Mouse (Mus musculus) erythroblast, adult 5-6 weeks (primary cell): Measurements from ENCODE around the gene Gm19426. TPM values are rescaled to one million over a fixed set of nuclear protein-coding genes. Genes with fewer than 3 reads are reported as not detected.

Experiments
- ATAC-seq: replicated peaks from 2 replicates; pipeline ENCODE4 v1.8.0; 2016; ENCODE audit warnings: moderate number of reproducible peaks, mild to moderate bottlenecking, moderate TSS enrichment, inconsistent platforms; ENCODE audit not compliant: poor library complexity, low FRiP score, severe bottlenecking
- total RNA-seq, 2 experiments: library from RNA; stranded (forward) in 1 of 2; stranded (reverse) in 1 of 2; fragments of 150-400 nt in 1 of 2; fragments of 200-764, 138-1000 nt in 1 of 2; gene quantifications; 2 replicates each; pipeline versions ENCODE4 v1.2.3 to v1.2.4; 2015 to 2017; ENCODE audit warnings: low replicate concordance in 2 of 2

Gene Gm19426
- total RNA-seq (2015; ENCODE audit: low replicate concordance), result not detected in 2 replicates
- not detected in 2 replicates for total RNA-seq (2017; ENCODE audit: low replicate concordance)

DNA sequence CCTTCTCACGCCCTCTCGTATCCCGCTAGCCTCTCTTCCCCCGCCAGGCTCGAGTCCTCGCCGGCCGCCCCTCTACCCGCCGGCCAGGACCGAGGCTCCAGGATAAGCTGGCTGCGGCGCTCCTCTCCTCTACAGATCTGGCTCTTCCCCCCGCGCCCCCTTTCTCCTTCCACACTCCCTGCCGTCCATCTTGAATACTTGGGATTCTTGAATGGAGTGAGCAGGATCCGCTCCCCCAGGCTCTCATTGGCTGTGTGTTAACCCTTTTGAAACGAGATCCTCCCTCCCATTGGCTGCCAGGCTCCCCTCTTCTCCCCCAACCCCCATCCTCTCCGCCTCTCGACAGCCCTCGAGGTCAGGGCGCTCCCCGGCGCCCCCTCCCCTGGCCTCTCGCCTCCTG, at the start of gene Gm19426:
Gene Gm19426 (minus strand): TSS at position 95 of the 400 bp plus-strand sequence.
- ATAC-seq, result no peak

DNA sequence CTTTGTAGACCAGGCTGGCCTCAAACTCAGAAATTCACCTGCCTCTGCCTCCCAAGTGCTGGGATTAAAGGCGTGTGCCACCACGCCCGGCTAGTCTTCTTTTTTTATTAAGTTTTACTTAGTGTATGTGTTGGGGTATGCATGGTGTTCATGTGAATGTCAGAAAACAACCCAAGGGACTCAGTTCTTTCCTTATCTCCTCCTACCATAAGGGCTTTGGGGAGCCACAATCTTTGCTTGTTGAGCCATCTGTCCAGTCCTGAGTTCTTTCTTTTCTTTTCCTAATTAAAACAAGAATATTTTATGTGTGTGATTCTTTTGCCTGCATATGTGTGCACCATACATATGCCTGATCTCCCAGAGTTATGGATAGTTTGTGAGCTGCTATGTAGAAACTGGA, 49.7 kb upstream of the Gm19426 start:
- peak; percentile 80 for ATAC-seq

DNA sequence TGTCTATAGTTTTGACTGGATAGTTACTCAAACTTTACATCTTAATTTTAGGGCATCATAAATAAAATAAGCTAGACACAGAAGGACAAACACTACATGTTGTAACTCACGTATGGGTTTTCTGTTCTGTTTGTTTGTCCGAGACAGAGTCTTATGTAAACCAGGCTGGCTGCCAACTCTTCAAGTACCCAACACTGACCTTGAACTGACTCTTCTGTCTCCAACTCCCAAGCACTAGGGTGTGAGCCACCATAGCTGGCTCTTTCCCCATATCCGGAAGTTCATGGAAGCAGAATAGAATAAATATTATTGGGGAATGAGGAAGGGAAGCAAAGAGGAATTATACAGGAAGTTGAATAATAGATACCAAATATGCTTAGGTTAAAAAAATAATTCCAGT, 49.1 kb upstream of the Gm19426 start:
- no peak; the same call in 1 of the 2 replicates for ATAC-seq

DNA sequence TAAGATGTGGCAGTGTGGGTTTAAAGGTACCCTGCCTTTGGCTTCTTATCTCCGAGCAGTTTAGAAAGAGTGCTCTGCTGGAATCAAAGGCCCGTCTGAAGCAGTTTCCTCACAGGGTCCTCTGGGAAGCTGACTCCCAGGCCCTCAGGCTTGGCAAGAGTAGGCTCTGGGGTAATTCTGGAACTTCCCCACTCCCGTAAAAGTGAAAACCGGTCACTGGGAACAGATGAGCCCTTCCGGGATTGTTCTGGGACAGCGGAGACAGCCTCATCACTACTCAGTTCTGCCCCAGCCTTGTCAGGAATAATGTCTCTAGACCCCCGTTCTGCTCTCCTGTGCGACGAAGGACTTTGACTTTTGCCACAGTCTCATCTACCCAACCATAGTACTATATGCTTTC, 47.0 kb upstream of the Gm19426 start:
- ATAC-seq, result no peak

DNA sequence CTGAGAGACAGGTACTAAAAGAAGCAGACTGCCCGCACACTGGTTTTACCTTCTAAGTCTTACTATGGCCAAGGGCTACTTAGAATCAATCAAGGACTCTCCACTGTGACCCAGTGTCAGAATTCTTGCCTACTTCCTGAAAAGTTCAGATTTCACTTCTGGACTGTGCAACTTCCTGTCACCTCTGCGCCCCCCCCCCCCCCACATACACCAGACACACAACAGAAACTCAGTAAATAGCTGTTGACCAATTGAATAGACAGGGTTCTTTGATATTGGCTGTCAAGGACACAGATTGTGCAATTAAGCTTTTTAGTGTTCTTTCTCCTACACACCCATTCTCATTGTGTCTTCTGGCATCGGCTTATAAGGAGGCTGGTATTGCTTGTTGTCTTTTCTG, 44.9 kb upstream of the Gm19426 start:
- ATAC-seq, result no peak

DNA sequence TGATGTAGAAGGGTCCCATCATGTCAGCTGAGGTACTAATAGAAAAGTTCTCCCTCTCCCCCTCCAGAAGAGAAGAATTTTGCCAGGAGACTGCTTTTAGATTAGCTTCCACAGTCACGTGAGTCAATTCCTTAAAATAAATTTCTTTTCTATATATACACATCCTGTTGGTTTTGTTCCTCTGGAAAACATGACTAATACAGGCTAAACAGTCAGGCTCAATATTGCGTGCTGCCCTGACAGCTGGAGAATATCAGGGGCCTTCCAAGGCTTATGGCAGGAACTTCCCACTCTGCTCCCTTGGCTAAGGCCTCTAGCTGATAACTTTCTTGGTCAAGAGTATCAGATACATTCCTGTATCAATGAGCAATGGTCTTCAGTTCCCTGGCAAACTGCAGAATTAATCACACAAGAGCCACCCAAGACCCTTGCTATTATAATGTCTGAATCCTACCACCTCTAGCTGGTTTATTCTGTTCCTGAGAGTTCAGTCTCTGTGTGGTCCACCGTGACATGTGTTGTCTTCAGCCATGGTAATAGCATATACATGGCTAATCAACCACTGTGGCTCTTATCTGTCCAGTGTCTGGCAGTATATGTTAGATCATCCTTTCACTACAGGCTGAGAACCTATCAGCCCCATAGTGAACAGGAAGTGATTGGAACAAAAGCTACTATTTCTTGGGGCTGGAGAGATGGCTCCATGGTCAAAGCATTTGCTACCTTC, 40.5 kb upstream of the Gm19426 start:
- ATAC-seq, result no peak

DNA sequence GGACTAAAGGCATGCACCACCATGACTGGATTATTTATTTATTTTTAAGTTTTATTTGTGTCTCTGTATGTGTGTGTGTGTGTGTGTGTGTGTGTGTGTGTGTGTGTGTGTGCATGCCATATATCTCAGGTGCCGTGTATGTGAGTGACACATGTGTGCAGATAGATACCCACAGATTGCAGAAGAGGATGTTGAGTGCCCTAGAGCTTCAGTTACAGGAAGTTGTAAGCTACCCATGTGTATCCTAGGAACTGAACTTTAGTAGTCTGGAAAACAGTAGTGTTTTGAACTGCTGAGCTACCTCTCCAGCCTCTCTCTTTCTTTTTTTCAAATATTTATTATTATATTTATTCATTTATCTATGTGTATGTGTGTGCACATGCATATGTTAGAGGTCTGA, 39.9 kb upstream of the Gm19426 start:
- ATAC-seq, result no peak

DNA sequence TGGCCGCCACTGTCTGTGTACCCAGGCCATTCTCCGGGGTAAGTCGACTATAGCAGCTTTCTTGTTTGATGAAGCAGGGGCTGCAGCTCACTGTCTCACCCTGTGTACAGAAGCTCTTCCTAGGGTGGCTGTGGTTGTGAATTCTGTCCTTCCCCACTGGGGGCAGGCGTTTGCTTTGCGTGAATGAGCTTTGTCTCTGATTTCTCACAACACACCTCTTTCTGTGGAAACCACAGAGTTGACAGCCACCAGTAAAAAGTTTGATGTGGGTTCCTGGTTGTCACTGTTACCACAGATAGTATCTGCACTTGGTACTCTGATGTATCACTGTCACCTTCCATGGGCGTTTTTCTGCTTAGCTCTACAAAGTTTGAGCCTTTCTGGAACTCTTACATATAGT, 35.8 kb upstream of the Gm19426 start:
- peak; percentile 87 for ATAC-seq

DNA sequence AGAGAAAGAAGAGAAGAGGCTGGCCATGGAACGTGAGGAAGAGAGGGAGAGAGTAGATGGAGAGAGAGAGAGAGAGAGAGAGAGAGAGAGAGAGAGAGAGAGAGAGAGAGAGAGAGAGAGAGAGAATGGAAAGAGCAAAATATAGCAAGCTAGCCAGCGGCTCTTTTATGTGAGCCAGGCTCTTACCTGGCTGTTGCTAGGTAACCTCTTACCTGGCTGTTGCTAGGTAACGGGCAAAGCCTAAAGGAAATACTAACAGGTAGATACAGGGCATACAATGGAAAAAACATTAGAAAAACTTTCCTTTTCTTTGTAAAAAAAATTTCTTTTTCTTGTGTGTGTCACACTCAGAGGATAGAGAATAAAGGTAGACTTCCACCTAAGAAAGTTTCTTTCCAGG, 34.3 kb upstream of the Gm19426 start:
- no peak for ATAC-seq

DNA sequence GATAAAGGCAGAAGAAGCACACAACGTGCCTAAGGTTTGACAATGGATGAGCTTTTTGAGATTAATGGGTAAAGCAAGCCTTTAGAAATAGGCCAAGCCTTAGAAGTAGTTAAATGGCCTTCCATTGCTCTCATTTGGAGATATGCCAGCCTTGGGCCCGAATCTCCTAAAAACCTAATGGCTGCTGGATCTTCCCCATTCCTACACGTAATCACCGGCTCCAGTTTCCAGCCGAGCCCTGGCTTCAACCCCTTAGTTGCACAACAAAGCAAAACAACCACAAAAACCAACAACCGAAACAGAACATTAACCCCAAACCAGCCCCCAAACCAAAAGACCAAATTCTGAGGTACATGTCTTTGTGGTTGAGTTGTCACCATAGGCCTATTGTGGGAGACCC, 32.2 kb upstream of the Gm19426 start:
- no peak for ATAC-seq

DNA sequence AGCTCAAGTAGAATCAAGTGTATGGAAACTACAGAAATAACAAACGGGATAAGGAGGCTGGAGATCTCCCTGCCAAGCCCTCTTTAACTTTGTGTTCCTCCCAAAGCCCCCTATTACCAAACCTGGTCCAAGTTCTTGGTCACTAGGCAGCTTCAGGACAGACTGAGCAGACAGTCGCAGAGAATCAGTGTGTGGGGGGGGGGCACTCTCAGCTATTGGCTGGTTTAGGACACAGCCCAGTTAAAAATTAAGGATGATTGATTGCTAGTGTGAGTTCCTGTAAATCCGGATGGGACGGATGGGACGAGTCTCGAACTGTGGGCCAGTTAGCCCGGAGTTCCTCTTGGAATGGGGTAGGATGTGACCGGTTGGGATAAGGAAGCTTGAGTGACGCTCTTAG, 31.8 kb upstream of the Gm19426 start, which contains the start of gene Serping1:
Gene Serping1 (minus strand): TSS at position 204 of the 400 bp plus-strand sequence.
- no peak for ATAC-seq

DNA sequence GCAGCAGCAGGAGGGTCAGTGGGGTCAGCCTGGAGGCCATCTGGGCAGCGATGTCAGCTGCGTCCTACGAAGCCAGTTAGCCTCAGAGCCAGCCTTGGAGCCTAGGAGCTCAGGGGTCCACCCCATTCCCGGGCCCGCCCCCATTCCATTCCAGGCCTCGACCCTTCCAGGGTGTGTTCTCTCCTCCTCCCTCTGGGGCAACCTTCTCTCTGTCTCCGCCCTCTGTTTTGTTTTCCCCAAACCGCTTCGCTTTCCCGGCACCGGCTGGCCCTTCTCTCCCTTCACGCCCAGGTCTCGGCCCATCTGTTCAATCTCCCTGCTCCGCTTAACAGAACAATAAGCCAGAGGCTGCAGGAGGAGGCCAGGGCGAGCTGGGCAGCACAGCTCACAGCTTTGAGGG, 31.3 kb upstream of the Gm19426 start:
- ATAC-seq, result no peak

DNA sequence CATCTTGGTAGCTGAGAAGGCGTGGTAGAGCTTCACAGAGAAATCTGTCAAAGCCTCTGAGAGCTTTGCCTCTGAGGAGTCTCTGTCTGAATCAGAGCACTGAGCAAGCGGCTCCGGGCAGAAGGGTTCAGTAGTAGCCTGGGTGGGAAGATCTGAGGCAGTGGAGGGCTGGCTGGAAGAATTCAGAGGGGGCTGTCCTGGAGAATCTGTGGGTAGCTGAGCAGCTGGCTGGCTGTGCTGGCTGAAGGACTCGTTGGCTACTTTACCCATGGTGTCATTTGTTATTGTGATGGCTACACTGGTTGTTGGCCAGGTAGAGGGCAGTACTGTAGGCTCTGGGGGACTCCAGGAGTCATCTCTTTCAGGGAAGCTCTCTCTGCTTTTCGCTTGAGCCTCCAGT, 29.7 kb upstream of the Gm19426 start:
- ATAC-seq, result no peak

DNA sequence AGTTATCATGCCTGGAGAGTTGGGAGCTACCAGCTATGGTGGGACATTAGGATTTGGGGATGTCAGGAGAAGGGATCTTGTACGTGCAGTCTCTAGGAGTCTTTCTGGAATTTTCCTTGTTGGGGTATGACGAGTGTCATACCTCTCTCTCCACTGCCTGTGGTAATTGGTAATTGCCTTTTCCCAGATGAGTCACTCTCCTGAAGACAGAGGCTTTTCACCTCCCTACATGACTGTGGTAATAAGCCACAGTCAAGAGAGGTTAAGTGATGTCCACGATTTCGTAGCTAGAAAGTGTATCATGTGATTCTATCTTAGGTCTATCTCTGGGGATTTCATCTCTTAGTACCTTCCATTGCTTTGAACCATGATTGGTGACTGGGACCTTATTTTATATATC, 29.0 kb upstream of the Gm19426 start:
- no peak for ATAC-seq

DNA sequence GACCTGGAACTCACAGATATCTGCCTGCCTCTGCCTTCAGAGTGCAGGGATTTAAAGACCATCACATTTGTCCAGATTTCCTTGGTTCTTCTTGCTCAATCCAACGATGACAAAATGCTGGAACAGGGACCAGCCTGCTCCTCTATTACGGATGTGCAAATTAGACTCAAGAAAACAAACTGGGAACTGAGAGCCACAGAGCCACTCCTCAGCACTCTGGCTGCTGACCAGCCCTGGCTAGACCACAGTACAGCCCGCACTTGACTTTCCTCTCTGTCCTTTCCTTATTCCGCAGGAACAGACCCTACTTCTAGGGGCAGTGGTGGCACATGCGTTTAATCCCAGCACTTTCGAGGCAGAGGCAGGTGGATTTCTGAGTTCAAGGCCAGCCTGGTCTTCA, 27.0 kb upstream of the Gm19426 start:
- ATAC-seq, result no peak

DNA sequence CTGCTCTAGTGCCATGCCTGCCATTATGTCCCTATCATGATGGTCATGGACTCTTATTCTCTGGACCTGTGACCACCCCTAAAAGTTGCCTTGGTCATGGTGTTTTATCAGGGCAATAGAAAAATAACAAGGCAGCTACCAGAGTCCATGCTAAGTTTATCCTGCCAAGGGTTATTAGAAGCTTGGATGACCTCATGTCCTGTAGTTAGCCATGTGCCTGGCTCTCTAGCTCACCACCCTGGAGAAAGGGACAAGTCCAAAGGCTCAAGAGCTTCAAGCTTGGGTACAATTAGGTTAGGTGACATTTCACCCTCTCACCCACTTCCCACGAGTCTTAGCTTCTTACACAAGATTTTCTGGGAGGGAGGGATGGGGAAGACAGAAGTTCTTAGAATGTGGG, 19.4 kb upstream of the Gm19426 start:
- ATAC-seq, result no peak

DNA sequence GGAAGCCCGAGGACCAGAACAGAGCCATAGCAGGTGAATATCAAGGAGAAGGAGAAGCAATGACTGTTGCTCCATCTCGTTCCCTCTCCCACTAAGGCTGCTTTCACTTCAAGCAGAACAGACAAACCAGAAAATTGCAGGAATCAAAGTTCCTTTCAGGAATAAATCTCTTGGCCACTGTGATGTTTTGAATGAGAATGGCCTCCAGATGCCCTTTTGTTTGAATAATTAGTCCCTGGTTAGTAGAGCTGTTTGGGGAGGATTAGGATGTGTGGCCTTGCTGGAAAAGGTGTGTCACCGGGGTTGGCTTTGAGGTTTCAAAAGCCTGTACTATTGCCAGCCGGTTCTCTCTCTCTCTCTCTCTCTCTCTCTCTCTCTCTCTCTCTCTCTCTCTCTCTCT, 18.8 kb upstream of the Gm19426 start:
- ATAC-seq, result no peak

DNA sequence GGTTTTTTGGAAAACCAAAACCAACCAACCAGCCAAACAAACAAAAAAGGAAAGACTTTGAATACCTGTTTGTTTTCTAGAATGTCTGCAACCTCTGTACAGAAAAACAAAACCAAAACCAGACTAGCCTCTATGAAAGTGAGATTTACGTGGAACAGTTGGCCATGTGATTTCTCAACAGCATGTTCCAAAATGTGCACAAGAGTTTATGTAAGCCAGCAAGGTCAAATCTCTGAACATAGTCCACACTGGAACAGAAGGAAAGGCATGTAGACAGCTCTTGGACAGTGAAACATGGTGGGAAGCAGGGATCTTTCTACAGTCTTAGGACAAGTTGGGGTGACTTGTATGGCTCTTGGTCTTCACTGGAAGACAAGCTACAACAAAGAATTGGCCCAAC, 18.4 kb upstream of the Gm19426 start:
- no peak for ATAC-seq

DNA sequence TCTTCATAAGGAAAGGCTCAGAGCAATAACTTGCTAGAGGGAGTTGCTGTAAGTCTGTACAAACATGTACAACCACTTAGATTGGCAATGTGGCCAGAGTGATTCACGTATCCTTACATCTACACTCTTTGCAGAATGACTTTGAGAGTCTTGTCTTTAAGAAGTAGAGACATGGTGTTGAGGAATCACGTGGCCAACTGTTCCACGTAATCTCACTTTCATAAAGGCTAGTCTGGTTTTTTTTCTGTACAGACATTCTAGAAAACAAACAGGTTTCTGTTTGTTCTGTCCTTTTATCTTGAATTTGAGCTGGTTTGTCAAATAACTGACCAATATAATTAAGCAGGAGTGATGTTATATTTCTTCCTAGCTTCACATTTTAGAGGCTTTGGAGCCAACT, 17.9 kb upstream of the Gm19426 start:
- ATAC-seq, result no peak

DNA sequence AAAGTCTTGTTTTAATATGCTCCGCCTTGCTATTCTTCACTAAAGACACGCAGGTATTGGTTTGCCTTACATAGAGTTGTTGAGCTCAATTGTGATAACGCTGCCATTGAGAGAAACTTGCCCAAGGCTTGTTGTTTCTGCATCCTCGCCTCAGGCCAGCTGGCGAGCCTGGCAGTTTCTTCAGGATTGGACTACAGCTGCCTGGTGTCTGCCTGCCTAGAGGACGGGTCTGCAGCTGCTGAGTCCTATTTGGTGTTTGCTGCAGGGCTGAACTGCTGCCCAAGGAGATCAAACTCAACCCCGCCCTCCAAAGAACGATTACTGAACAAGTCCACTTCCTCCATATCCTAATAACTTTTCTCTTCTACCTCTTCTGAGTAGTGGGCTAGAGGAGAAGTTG, 17.3 kb upstream of the Gm19426 start:
- no peak for ATAC-seq

DNA sequence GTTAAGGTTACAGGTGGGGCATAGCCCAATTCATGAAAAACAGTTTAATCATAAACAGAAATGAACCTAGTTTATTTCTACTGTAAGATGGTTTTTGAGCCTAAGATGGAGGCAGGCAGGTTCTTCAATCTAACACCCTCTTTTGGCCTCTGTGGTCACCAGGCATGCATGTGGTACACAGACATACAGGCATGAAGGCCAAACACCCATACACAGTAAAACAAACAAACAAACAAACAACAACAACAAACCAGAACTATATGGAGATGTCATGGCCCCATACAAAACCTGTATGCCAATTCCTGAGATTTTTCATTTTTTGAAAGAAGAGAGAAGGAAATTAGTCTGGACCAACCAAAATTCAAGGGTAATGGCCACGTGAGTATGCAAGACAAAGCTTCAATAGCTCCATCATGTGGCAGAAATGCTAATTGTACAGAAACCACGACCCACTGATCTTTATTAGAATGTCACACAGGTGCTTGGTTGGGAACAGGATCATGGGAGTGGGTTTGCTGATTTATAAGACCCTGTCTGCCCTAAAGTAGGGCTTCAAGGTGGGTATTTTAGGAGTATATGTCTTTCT, 15.2 kb upstream of the Gm19426 start:
- ATAC-seq, result peak; percentile 91
